Mouse (Mus musculus): ENCODE data around the gene Cd1d1.
"Not testable (repeated sequence)": the region's sequence is repeated elsewhere in the genome, so short reads cannot be mapped to it uniquely, and the experiment has no call there.

Cd1d1 gene

GRCm38 (mm10) chr3:86999415-86999740 is at the start of gene Cd1d1:
Gene Cd1d1, minus strand, starts transcription at chr3:86999441.
- no peak for DNase-seq (ENCODE audit: low read depth)

GRCm38 (mm10) chr3:87047801-87048200 is 48.6 kb upstream of the Cd1d1 start:
- DNase-seq (ENCODE audit: low read depth) = no peak

- DNase-seq (ENCODE audit: low read depth) = no peak
Measured at GRCm38 (mm10) chr3:87041733-87042132, 42.5 kb upstream of the Cd1d1 start.

GRCm38 (mm10) chr3:87038500-87038899 is 39.3 kb upstream of the Cd1d1 start:
- DNase-seq (ENCODE audit: low read depth) = no peak

- no peak for DNase-seq (ENCODE audit: low read depth)
Measured at GRCm38 (mm10) chr3:87034061-87034460, 34.8 kb upstream of the Cd1d1 start.

GRCm38 (mm10) chr3:87033357-87033756 is 34.1 kb upstream of the Cd1d1 start:
- peak; percentile 42 for DNase-seq (ENCODE audit: low read depth)

GRCm38 (mm10) chr3:87030855-87031254 is 31.6 kb upstream of the Cd1d1 start:
- peak; percentile 43 for DNase-seq (ENCODE audit: low read depth)

- DNase-seq (ENCODE audit: low read depth) = no peak
Measured at GRCm38 (mm10) chr3:87017707-87018106, 18.5 kb upstream of the Cd1d1 start.

- no peak for DNase-seq (ENCODE audit: low read depth)
Measured at GRCm38 (mm10) chr3:87017001-87017400, 17.8 kb upstream of the Cd1d1 start.

- DNase-seq (ENCODE audit: low read depth) = no peak
Measured at GRCm38 (mm10) chr3:87015931-87016330, 16.7 kb upstream of the Cd1d1 start.

- not testable (repeated sequence) for DNase-seq (ENCODE audit: low read depth)
Measured at GRCm38 (mm10) chr3:87012406-87012805, 13.2 kb upstream of the Cd1d1 start.

- not testable (repeated sequence) for DNase-seq (ENCODE audit: low read depth)
Measured at GRCm38 (mm10) chr3:87008281-87008680, 9.0 kb upstream of the Cd1d1 start.

- no peak for DNase-seq (ENCODE audit: low read depth)
Measured at GRCm38 (mm10) chr3:87000676-87001075, 1.4 kb upstream of the Cd1d1 start.

- DNase-seq (ENCODE audit: low read depth) = no peak
Measured at GRCm38 (mm10) chr3:87000051-87000450, 810 bp upstream of the Cd1d1 start.

- DNase-seq (ENCODE audit: low read depth) = peak; percentile 39
Measured at GRCm38 (mm10) chr3:86998433-86999414, 517 bp downstream of the Cd1d1 start.

GRCm38 (mm10) chr3:86996111-86996510 is 3.1 kb downstream of the Cd1d1 start:
- DNase-seq (ENCODE audit: low read depth) = no peak

- no peak for DNase-seq (ENCODE audit: low read depth)
Measured at GRCm38 (mm10) chr3:86995381-86995780, 3.9 kb downstream of the Cd1d1 start.

GRCm38 (mm10) chr3:86986969-86987368 is 12.3 kb downstream of the Cd1d1 start:
- DNase-seq (ENCODE audit: low read depth) = peak; percentile 22

GRCm38 (mm10) chr3:86986490-86986889 is 12.8 kb downstream of the Cd1d1 start:
- no peak for DNase-seq (ENCODE audit: low read depth)

GRCm38 (mm10) chr3:86983382-86983781 is 15.9 kb downstream of the Cd1d1 start:
- no peak for DNase-seq (ENCODE audit: low read depth)

GRCm38 (mm10) chr3:86976546-86976945 is 22.7 kb downstream of the Cd1d1 start:
- peak; percentile 49 for DNase-seq (ENCODE audit: low read depth)

- no peak for DNase-seq (ENCODE audit: low read depth)
Measured at GRCm38 (mm10) chr3:86975150-86975549, 24.1 kb downstream of the Cd1d1 start.

- DNase-seq (ENCODE audit: low read depth) = no peak
Measured at GRCm38 (mm10) chr3:86962665-86963435, 36.4 kb downstream of the Cd1d1 start.
